Mouse (Mus musculus) hindbrain, embryonic 15.5 days (tissue): Measurements from ENCODE around the gene Calb2. TPM values are rescaled to one million over a fixed set of nuclear protein-coding genes. Genes with fewer than 3 reads are reported as not detected.

Experiments used
- ATAC-seq: fragments of 200-750 bp; cut with Nextera tagmentation; 2 replicates; pipeline ENCODE4 v1.8.0; 2017; ENCODE audit warnings: low read depth, moderate number of reproducible peaks, moderate TSS enrichment; ENCODE audit not compliant: low FRiP score
- H3K27ac ChIP-seq: fragments of 300-500 bp; sonication (generic); replicated peaks from 2 replicates; pipeline ENCODE4 v1.5.1; 2015; ENCODE audit warnings: mild to moderate bottlenecking, inconsistent platforms
- H3K27me3 ChIP-seq: fragments of 300-500 bp; sonication (generic); 2 replicates; pipeline ENCODE4 v1.6.1; 2015; ENCODE audit warnings: control low read depth, inconsistent platforms
- H3K36me3 ChIP-seq: fragments of 300-500 bp; sonication (generic); 2 replicates; pipeline ENCODE4 v1.6.1; 2015; ENCODE audit warnings: control low read depth, inconsistent platforms
- H3K4me1 ChIP-seq: fragments of 300-500 bp; sonication (generic); replicated peaks from 2 replicates; pipeline ENCODE4 v1.6.1; 2015; ENCODE audit warnings: control low read depth, inconsistent platforms
- H3K4me2 ChIP-seq: fragments of 300-500 bp; sonication (generic); 2 replicates; pipeline ENCODE4 v1.6.1; 2015; ENCODE audit warnings: moderate library complexity, mild to moderate bottlenecking, inconsistent platforms
- H3K4me3 ChIP-seq: fragments of 300-500 bp; sonication (generic); 2 replicates; pipeline ENCODE4 v1.5.1; 2015; ENCODE audit warnings: mild to moderate bottlenecking, inconsistent platforms
- H3K9ac ChIP-seq: fragments of 300-500 bp; sonication (generic); 2 replicates; pipeline ENCODE4 v1.6.1; 2015; ENCODE audit warnings: inconsistent platforms
- H3K9me3 ChIP-seq: fragments of 300-500 bp; sonication (generic); 2 replicates; pipeline ENCODE4 v1.6.1; 2016; ENCODE audit warnings: control low read depth, inconsistent platforms
- WGBS: fragments of 180-500 bp; shearing (Covaris S2); methylation state at CpG from one replicate; pipeline ENCODE4 v1.1.7; 2015; 5-methylcytosine and 5-hydroxymethylcytosine counted together
- polyA plus RNA-seq: library from polyadenylated mRNA; unstranded; fragments of >200 nt; fragmentation: Nextera tagmentation; extraction: Ambion mirVana; gene quantifications from 2 replicates; pipeline ENCODE4 v1.2.1, GENCODE M21; 2015

The Calb2 gene
- polyA plus RNA-seq = 112 and 126 TPM in 2 replicates

GRCm38 (mm10) chr8:110168046-110168445, at the start of gene Calb2:
Calb2 (minus strand) TSS chr8:110168210.
- Histone ChIP-seq H3K27ac (no peak within 1 kb of the TSS), H3K36me3 (no peaks in the 10 kb centered on the region), H3K9ac (peak within 1 kb of the TSS; percentile 20; the same call in 1 of the 2 replicates), H3K9me3 (no peaks in the 10 kb centered on the region), H3K4me1 (peaks cover 10% of the 10 kb centered on the region), H3K4me2 (peak within 1 kb of the TSS; percentile 61), H3K27me3 (peaks cover 26% of the 10 kb centered on the region), H3K4me3 (peak within 1 kb of the TSS; percentile 35)
- under 1% methylated on average over 33 of the region's 33 CpGs for WGBS
- ATAC-seq = peak; percentile 86

- H3K4me3 ChIP-seq = peak overlapping the region; percentile 58
- peak; percentile 100 for ATAC-seq
- WGBS = under 1% methylated on average over 43 of the region's 43 CpGs
- peak overlapping the region; percentile 49 for H3K9ac ChIP-seq
- peaks cover 17% of the 10 kb centered on the region for H3K36me3 ChIP-seq
- peaks cover 25% of the 10 kb centered on the region for H3K4me1 ChIP-seq
- no peaks in the 10 kb centered on the region for H3K9me3 ChIP-seq
- H3K27me3 ChIP-seq = no peaks in the 10 kb centered on the region
- H3K27ac ChIP-seq = peak overlapping the region; percentile 77
- peak overlapping the region; percentile 74 for H3K4me2 ChIP-seq
These were observed 49.7 kb upstream of the Calb2 start for GRCm38 (mm10) chr8:110217681-110218131.

- peak overlapping the region; percentile 77 for H3K27ac ChIP-seq
- H3K4me2 ChIP-seq = peak overlapping the region; percentile 74
- H3K36me3 ChIP-seq = peaks cover 12% of the 10 kb centered on the region
- peaks cover 25% of the 10 kb centered on the region for H3K4me1 ChIP-seq
- H3K27me3 ChIP-seq = no peaks in the 10 kb centered on the region
- H3K4me3 ChIP-seq = peak overlapping the region; percentile 58
- H3K9me3 ChIP-seq = no peaks in the 10 kb centered on the region
- peak; percentile 43; the same call in 1 of the 2 replicates for ATAC-seq
- H3K9ac ChIP-seq = peak overlapping the region; percentile 30; the same call in 1 of the 2 replicates
- 29% methylated on average over 5 of the region's 5 CpGs for WGBS
These were observed 49.2 kb upstream of the Calb2 start for GRCm38 (mm10) chr8:110217198-110217597.

- Histone ChIP-seq H3K4me2 (no peak overlapping the region), H3K27ac (no peak overlapping the region), H3K4me3 (no peak overlapping the region), H3K27me3 (no peaks in the 10 kb centered on the region), H3K9me3 (no peaks in the 10 kb centered on the region), H3K9ac (no peak overlapping the region), H3K36me3 (peaks cover 2% of the 10 kb centered on the region), H3K4me1 (peaks cover 25% of the 10 kb centered on the region)
- ATAC-seq = no peak
- WGBS = 83% methylated on average over 5 of the region's 5 CpGs
These were observed 48.2 kb upstream of the Calb2 start for GRCm38 (mm10) chr8:110216253-110216652.

GRCm38 (mm10) chr8:110215365-110215764, 47.4 kb upstream of the Calb2 start, which contains the start of gene Cmtr2:
Cmtr2 (plus strand) TSS chr8:110215665.
- no peaks in the 10 kb centered on the region for H3K27me3 ChIP-seq
- H3K4me3 ChIP-seq = no peak within 1 kb of the TSS
- no peak within 1 kb of the TSS for H3K9ac ChIP-seq
- peaks cover 25% of the 10 kb centered on the region for H3K4me1 ChIP-seq
- ATAC-seq = no peak
- H3K4me2 ChIP-seq = no peak within 1 kb of the TSS
- H3K9me3 ChIP-seq = no peaks in the 10 kb centered on the region
- WGBS = 73% methylated on average over 7 of the region's 7 CpGs
- H3K36me3 ChIP-seq = no peaks in the 10 kb centered on the region
- no peak within 1 kb of the TSS for H3K27ac ChIP-seq

- Histone ChIP-seq H3K27me3 (no peaks in the 10 kb centered on the region), H3K36me3 (no peaks in the 10 kb centered on the region), H3K4me3 (no peak overlapping the region), H3K9ac (no peak overlapping the region), H3K4me1 (no peaks in the 10 kb centered on the region), H3K4me2 (no peak overlapping the region), H3K9me3 (no peaks in the 10 kb centered on the region), H3K27ac (no peak overlapping the region)
- 29% methylated on average over 11 of the region's 11 CpGs for WGBS
- ATAC-seq = no peak
These were observed 33.8 kb upstream of the Calb2 start for GRCm38 (mm10) chr8:110201806-110202205.

GRCm38 (mm10) chr8:110196678-110197077, 28.7 kb upstream of the Calb2 start:
- no peak overlapping the region for H3K9ac ChIP-seq
- no peak for ATAC-seq
- 4% methylated on average over 5 of the region's 5 CpGs for WGBS
- H3K4me3 ChIP-seq = no peak overlapping the region
- H3K9me3 ChIP-seq = no peaks in the 10 kb centered on the region
- no peak overlapping the region for H3K27ac ChIP-seq
- no peaks in the 10 kb centered on the region for H3K36me3 ChIP-seq
- no peak overlapping the region for H3K4me2 ChIP-seq
- H3K4me1 ChIP-seq = no peaks in the 10 kb centered on the region
- no peaks in the 10 kb centered on the region for H3K27me3 ChIP-seq

- no peak for ATAC-seq
- Histone ChIP-seq H3K27ac (peak overlapping the region; percentile 47), H3K9me3 (no peaks in the 10 kb centered on the region), H3K9ac (no peak overlapping the region), H3K4me2 (no peak overlapping the region), H3K27me3 (no peaks in the 10 kb centered on the region), H3K4me1 (peaks cover 12% of the 10 kb centered on the region), H3K36me3 (no peaks in the 10 kb centered on the region), H3K4me3 (no peak overlapping the region)
- WGBS = 21% methylated on average over 8 of the region's 8 CpGs
These were observed 21.1 kb upstream of the Calb2 start for GRCm38 (mm10) chr8:110188961-110189750.

- WGBS = 87% methylated on average over 4 of the region's 4 CpGs
- no peaks in the 10 kb centered on the region for H3K27me3 ChIP-seq
- H3K27ac ChIP-seq = no peak overlapping the region
- no peak overlapping the region for H3K4me2 ChIP-seq
- no peaks in the 10 kb centered on the region for H3K36me3 ChIP-seq
- no peaks in the 10 kb centered on the region for H3K9me3 ChIP-seq
- peaks cover 27% of the 10 kb centered on the region for H3K4me1 ChIP-seq
- no peak for ATAC-seq
- H3K4me3 ChIP-seq = no peak overlapping the region
- no peak overlapping the region for H3K9ac ChIP-seq
These were observed 17.5 kb upstream of the Calb2 start for GRCm38 (mm10) chr8:110185538-110185937.

GRCm38 (mm10) chr8:110183748-110184147, 15.7 kb upstream of the Calb2 start:
- no peaks in the 10 kb centered on the region for H3K9me3 ChIP-seq
- no peaks in the 10 kb centered on the region for H3K36me3 ChIP-seq
- 24% methylated on average over 11 of the region's 11 CpGs for WGBS
- H3K9ac ChIP-seq = no peak overlapping the region
- no peak overlapping the region for H3K4me2 ChIP-seq
- H3K4me3 ChIP-seq = no peak overlapping the region
- ATAC-seq = no peak
- no peak overlapping the region for H3K27ac ChIP-seq
- H3K27me3 ChIP-seq = no peaks in the 10 kb centered on the region
- H3K4me1 ChIP-seq = peaks cover 17% of the 10 kb centered on the region

GRCm38 (mm10) chr8:110182735-110183367, 14.8 kb upstream of the Calb2 start:
- no peak for ATAC-seq
- Histone ChIP-seq H3K27me3 (no peaks in the 10 kb centered on the region), H3K36me3 (no peaks in the 10 kb centered on the region), H3K27ac (peak overlapping the region; percentile 61; the same call in 1 of the 2 replicates), H3K9me3 (no peaks in the 10 kb centered on the region), H3K4me1 (peaks cover 16% of the 10 kb centered on the region), H3K9ac (no peak overlapping the region), H3K4me2 (peak overlapping the region; percentile 26; the same call in 1 of the 2 replicates), H3K4me3 (no peak overlapping the region)
- WGBS = 56% methylated on average over 11 of the region's 11 CpGs
